Mouse (Mus musculus) megakaryocyte, embryonic 14.5 days (primary cell): ENCODE data around the gene Klhl5.

ENCODE experiments used
- FLI1 ChIP-seq: IDR thresholded peaks from 2 replicates; pipeline ENCODE4 v1.6.1; 2012; ENCODE audit warnings: low read length, inconsistent platforms, mixed read lengths
- GATA1 ChIP-seq: IDR thresholded peaks from 3 replicates; pipeline ENCODE4 v1.6.1; 2012; ENCODE audit warnings: mixed read lengths, low read length, inconsistent platforms, borderline replicate concordance

DNA sequence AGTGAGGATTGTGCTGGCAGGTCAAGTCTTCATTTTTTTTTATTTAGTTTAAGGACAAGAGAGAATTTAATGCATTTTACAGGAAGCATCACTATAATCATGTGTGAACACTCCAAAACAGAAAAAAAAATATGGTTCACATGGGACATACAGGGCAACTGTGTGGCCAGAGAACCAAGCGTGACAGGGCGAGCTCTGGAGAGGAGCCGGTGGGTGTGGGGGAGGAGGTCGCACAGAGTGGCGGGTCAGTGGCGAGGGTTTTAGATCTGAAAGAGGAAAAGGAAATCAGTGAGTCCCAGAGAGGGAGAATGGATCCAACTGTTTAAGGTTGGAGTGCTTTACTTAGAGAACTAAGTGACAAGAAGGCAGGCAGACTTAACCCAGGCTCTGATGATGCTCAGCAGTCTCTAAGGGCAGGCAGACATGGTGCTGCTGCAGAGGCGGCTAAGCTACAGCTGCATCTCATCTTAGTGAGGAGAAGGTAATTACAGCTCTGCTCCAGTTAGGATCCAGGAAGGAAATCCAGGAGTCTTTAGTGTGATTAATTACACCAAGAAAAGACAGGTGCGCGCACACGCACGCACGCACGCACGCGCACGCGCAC lies 56.3 kb downstream of the Klhl5 start:
- no peak for TF ChIP-seq GATA1
- TF ChIP-seq FLI1, result no peak
